Mouse (Mus musculus) brain, embryonic 14.5 days (tissue): ENCODE measurements around the gene Iqck. TPM values are rescaled to one million over a fixed set of nuclear protein-coding genes. Genes with fewer than 3 reads are reported as not detected.
A peak's percentile ranks its signal among the peaks of the same experiment; 100 is the strongest.

Experiments used
- DNase-seq: peaks from one replicate; pipeline ENCODE4 v3.0.0-alpha.2; 2011; ENCODE audit warnings: low read depth
- CTCF ChIP-seq: fragments of 200-500 bp; IDR thresholded peaks from 2 replicates; pipeline ENCODE4 v1.5.1; 2012; ENCODE audit warnings: inconsistent platforms, mild to moderate bottlenecking, moderate library complexity, borderline replicate concordance; ENCODE audit not compliant: insufficient read depth, insufficient read length; ENCODE audit errors: extremely low read depth
- POLR2A ChIP-seq: fragments of 200-500 bp; IDR thresholded peaks from 2 replicates; pipeline ENCODE4 v1.6.1; 2012; ENCODE audit warnings: mild to moderate bottlenecking, inconsistent platforms, borderline replicate concordance; ENCODE audit not compliant: poor library complexity, insufficient read depth, insufficient read length, severe bottlenecking; ENCODE audit errors: extremely low read depth
- polyA plus RNA-seq: library from polyadenylated mRNA; depleted of rRNA; stranded (reverse); fragments of >200 nt; gene quantifications from 2 replicates; pipeline ENCODE4 v1.2.3, GENCODE M21; 2012

Iqck gene
- polyA plus RNA-seq, 1 experiment, result 4.1 TPM

- peak; percentile 72 for DNase-seq
- no peak for TF ChIP-seq POLR2A
- no peak for TF ChIP-seq CTCF
Observed at GRCm38 (mm10) chr7:118827975-118828416, 27.6 kb upstream of the Iqck start.

- TF ChIP-seq CTCF, result no peak
- no peak for TF ChIP-seq POLR2A
- DNase-seq, result no peak
Observed at GRCm38 (mm10) chr7:118837901-118838300, 17.7 kb upstream of the Iqck start.

- DNase-seq, result peak; percentile 86
- no peak for TF ChIP-seq POLR2A
- no peak for TF ChIP-seq CTCF
Observed at GRCm38 (mm10) chr7:118841030-118841745, 14.4 kb upstream of the Iqck start.

- peak; percentile 54 for DNase-seq
- TF ChIP-seq POLR2A (no peak), CTCF (no peak)
Observed at GRCm38 (mm10) chr7:118841796-118842195, 13.8 kb upstream of the Iqck start.

GRCm38 (mm10) chr7:118842938-118843337 lies 12.6 kb upstream of the Iqck start:
- TF ChIP-seq POLR2A, result no peak
- no peak for DNase-seq

- no peak for DNase-seq
- TF ChIP-seq CTCF, result no peak
- TF ChIP-seq POLR2A, result no peak
Observed at GRCm38 (mm10) chr7:118845141-118845540, 10.4 kb upstream of the Iqck start.

GRCm38 (mm10) chr7:118846329-118846728 lies 9.2 kb upstream of the Iqck start:
- no peak for TF ChIP-seq CTCF
- TF ChIP-seq POLR2A, result no peak
- DNase-seq, result no peak

GRCm38 (mm10) chr7:118848796-118849195 lies 6.8 kb upstream of the Iqck start:
- DNase-seq, result no peak
- no peak for TF ChIP-seq POLR2A
- no peak for TF ChIP-seq CTCF

GRCm38 (mm10) chr7:118849543-118850250 lies 5.9 kb upstream of the Iqck start:
- no peak for DNase-seq
- TF ChIP-seq POLR2A, result no peak
- no peak for TF ChIP-seq CTCF

GRCm38 (mm10) chr7:118850676-118851290 lies 4.8 kb upstream of the Iqck start:
- TF ChIP-seq POLR2A (no peak), CTCF (no peak)
- DNase-seq, result peak; percentile 35

GRCm38 (mm10) chr7:118851571-118851970 lies 4.0 kb upstream of the Iqck start:
- DNase-seq, result no peak
- TF ChIP-seq POLR2A, result no peak
- no peak for TF ChIP-seq CTCF

GRCm38 (mm10) chr7:118852611-118853010 lies 2.9 kb upstream of the Iqck start:
- no peak for DNase-seq
- no peak for TF ChIP-seq POLR2A
- TF ChIP-seq CTCF, result no peak

GRCm38 (mm10) chr7:118854606-118855005 lies 946 bp upstream of the Iqck start:
- TF ChIP-seq CTCF (no peak), POLR2A (no peak)
- DNase-seq, result no peak
